Mouse (Mus musculus) c-Kit-positive CD71-positive TER-119-positive erythroid progenitor cells, embryonic 14.5 days (primary cell): Measurements from ENCODE around the gene Gm21293.
"Not testable (repeated sequence)": the region's sequence is repeated elsewhere in the genome, so short reads cannot be mapped to it uniquely, and the experiment has no call there.

Experiments
- DNase-seq: peaks from one replicate; pipeline ENCODE4 v3.0.0-alpha.2; 2013; ENCODE audit warnings: low spot score

Gm21293 gene

DNA sequence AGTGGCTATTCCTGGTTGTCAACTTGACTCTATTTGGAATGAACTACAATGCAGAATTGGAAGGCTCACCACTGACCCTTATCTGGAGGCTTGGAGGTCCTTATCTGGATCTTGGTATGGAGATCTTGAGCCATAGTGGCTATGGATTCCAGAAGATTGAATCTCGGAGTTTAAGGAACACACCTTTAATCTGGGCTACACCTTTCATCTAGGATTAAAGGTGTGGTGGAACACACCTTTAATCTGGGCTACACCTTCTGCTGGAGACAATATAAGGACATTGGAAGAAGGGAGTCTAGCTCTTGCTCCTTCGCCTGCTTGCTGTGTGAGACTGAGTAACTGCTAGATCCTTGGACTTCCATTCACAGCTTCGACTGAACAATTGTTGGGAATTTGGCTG, at the start of gene Gm21293:
Gene Gm21293 (plus strand): TSS at position 301 of the 400 bp plus-strand sequence.
- not testable (repeated sequence) for DNase-seq

DNA sequence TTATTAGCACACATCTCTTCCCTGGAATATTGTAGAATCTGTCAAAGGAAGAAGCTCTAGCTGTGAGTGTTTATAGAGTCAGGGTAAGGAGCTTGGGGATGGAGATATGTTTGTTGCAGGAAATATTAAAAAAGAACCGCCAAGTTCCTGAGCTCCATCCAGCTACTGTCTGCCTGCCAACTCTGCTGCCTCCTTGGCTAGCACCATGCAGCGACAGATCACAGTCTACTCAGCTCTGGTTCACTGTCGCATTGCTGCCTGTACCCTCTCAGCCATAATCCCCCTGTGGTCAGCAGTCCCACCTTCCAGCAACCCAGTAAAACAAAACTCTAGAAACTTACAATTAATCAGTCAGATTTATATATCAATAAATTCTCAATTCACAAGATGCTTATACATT, 32.7 kb upstream of the Gm21293 start:
- DNase-seq: no peak

GRCm38 (mm10) chr10:104118312-104118711, 24.5 kb upstream of the Gm21293 start:
- DNase-seq: no peak

DNA sequence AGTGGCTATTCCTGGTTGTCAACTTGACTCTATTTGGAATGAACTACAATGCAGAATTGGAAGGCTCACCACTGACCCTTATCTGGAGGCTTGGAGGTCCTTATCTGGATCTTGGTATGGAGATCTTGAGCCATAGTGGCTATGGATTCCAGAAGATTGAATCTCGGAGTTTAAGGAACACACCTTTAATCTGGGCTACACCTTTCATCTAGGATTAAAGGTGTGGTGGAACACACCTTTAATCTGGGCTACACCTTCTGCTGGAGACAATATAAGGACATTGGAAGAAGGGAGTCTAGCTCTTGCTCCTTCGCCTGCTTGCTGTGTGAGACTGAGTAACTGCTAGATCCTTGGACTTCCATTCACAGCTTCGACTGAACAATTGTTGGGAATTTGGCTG, 8.4 kb downstream of the Gm21293 start, which contains the start of gene Gm6763:
Gene Gm6763 (plus strand): TSS at position 301 of the 400 bp plus-strand sequence.
- DNase-seq: not testable (repeated sequence)

- not testable (repeated sequence) for DNase-seq
Measured at GRCm38 (mm10) chr10:104159706-104160105, 16.9 kb downstream of the Gm21293 start, which contains the start of gene Gm8764. Gene Gm8764 (plus strand): TSS chr10:104160006.

DNA sequence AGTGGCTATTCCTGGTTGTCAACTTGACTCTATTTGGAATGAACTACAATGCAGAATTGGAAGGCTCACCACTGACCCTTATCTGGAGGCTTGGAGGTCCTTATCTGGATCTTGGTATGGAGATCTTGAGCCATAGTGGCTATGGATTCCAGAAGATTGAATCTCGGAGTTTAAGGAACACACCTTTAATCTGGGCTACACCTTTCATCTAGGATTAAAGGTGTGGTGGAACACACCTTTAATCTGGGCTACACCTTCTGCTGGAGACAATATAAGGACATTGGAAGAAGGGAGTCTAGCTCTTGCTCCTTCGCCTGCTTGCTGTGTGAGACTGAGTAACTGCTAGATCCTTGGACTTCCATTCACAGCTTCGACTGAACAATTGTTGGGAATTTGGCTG, 25.4 kb downstream of the Gm21293 start, which contains the start of gene Gm21304:
Gene Gm21304 (plus strand): TSS at position 301 of the 400 bp plus-strand sequence.
- DNase-seq: not testable (repeated sequence)

DNA sequence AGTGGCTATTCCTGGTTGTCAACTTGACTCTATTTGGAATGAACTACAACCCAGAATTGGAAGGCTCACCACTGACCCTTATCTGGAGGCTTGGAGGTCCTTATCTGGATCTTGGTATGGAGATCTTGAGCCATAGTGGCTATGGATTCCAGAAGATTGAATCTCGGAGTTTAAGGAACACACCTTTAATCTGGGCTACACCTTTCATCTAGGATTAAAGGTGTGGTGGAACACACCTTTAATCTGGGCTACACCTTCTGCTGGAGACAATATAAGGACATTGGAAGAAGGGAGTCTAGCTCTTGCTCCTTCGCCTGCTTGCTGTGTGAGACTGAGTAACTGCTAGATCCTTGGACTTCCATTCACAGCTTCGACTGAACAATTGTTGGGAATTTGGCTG, 33.9 kb downstream of the Gm21293 start, which contains the start of gene Gm21312:
Gene Gm21312 (plus strand): TSS at position 301 of the 400 bp plus-strand sequence.
- not testable (repeated sequence) for DNase-seq

DNA sequence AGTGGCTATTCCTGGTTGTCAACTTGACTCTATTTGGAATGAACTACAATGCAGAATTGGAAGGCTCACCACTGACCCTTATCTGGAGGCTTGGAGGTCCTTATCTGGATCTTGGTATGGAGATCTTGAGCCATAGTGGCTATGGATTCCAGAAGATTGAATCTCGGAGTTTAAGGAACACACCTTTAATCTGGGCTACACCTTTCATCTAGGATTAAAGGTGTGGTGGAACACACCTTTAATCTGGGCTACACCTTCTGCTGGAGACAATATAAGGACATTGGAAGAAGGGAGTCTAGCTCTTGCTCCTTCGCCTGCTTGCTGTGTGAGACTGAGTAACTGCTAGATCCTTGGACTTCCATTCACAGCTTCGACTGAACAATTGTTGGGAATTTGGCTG, 42.4 kb downstream of the Gm21293 start, which contains the start of gene Gm20765:
Gene Gm20765 (plus strand): TSS at position 301 of the 400 bp plus-strand sequence.
- not testable (repeated sequence) for DNase-seq

- not testable (repeated sequence) for DNase-seq
Measured at GRCm38 (mm10) chr10:104193742-104194141, 51.0 kb downstream of the Gm21293 start, which contains the start of gene Gm4340. Gene Gm4340 (plus strand): TSS chr10:104194042.
